Mouse (Mus musculus) kidney, embryonic 16.5 days (tissue): ENCODE data around the gene Pofut2. TPM values are rescaled to one million over a fixed set of nuclear protein-coding genes. Genes with fewer than 3 reads are reported as not detected.

Experiments used
- ATAC-seq: fragments of 200-750 bp; cut with Nextera tagmentation; 2 replicates; pipeline ENCODE4 v1.8.0; 2017; ENCODE audit warnings: moderate TSS enrichment; ENCODE audit not compliant: low FRiP score, low TSS enrichment
- H3K27ac ChIP-seq: fragments of 300-500 bp; sonication (generic); 2 replicates; pipeline ENCODE4 v1.5.1; 2014; ENCODE audit warnings: low read length
- H3K27me3 ChIP-seq: fragments of 300-500 bp; sonication (generic); 2 replicates; pipeline ENCODE4 v1.6.1; 2014; ENCODE audit warnings: low read length, control low read depth, mixed read lengths; ENCODE audit not compliant: insufficient read depth
- H3K36me3 ChIP-seq: fragments of 300-500 bp; sonication (generic); 2 replicates; pipeline ENCODE4 v1.6.1; 2014; ENCODE audit warnings: low read length, control low read depth, mixed read lengths; ENCODE audit not compliant: insufficient read depth
- H3K4me1 ChIP-seq: fragments of 300-500 bp; sonication (generic); 2 replicates; pipeline ENCODE4 v1.6.1; 2014; ENCODE audit warnings: low read length, control low read depth, mixed read lengths; ENCODE audit not compliant: insufficient read depth
- H3K4me2 ChIP-seq: fragments of 300-500 bp; sonication (generic); replicated peaks from 2 replicates; pipeline ENCODE4 v1.6.1; 2014; ENCODE audit warnings: low read depth, low read length
- H3K4me3 ChIP-seq: fragments of 300-500 bp; sonication (generic); 2 replicates; pipeline ENCODE4 v1.5.1; 2014; ENCODE audit warnings: mild to moderate bottlenecking, low read length
- H3K9ac ChIP-seq: fragments of 300-500 bp; sonication (generic); replicated peaks from 2 replicates; pipeline ENCODE4 v1.6.1; 2014; ENCODE audit warnings: low read length
- H3K9me3 ChIP-seq: fragments of 300-500 bp; sonication (generic); 2 replicates; pipeline ENCODE4 v1.6.1; 2016; ENCODE audit warnings: low read length, control low read depth
- WGBS: fragments of 180-500 bp; shearing (Covaris S2); extraction: QIAGEN DNeasy Blood & Tissue Kit; methylation state at CpG from one replicate; pipeline ENCODE4 v1.1.7; 2014; 5-methylcytosine and 5-hydroxymethylcytosine counted together
- polyA plus RNA-seq: library from polyadenylated mRNA; unstranded; fragments of >200 nt; fragmentation: Nextera tagmentation; extraction: Ambion mirVana; gene quantifications from 2 replicates; pipeline ENCODE4 v1.2.1, GENCODE M21; 2015

The Pofut2 gene
- polyA plus RNA-seq, 1 experiment from 2014 or later: 149 TPM

- Histone ChIP-seq H3K9me3 (no peaks in the 10 kb centered on the region), H3K36me3 (no peaks in the 10 kb centered on the region), H3K4me1 (peaks cover 16% of the 10 kb centered on the region), H3K27ac (no peak overlapping the region), H3K9ac (no peak overlapping the region), H3K4me2 (no peak overlapping the region), H3K4me3 (no peak overlapping the region), H3K27me3 (no peaks in the 10 kb centered on the region)
- ATAC-seq: no peak
- 76% methylated on average over 6 of the region's 6 CpGs for WGBS
Measured at GRCm38 (mm10) chr10:77227368-77227723, 31.7 kb upstream of the Pofut2 start.

- Histone ChIP-seq H3K9ac (no peak overlapping the region), H3K9me3 (no peaks in the 10 kb centered on the region), H3K27ac (no peak overlapping the region), H3K27me3 (no peaks in the 10 kb centered on the region), H3K36me3 (no peaks in the 10 kb centered on the region), H3K4me2 (no peak overlapping the region), H3K4me1 (peaks cover 20% of the 10 kb centered on the region), H3K4me3 (no peak overlapping the region)
- WGBS: 78% methylated on average over 13 of the region's 13 CpGs
- ATAC-seq: no peak; the same call in 1 of the 2 replicates
Measured at GRCm38 (mm10) chr10:77229609-77230595, 29.1 kb upstream of the Pofut2 start.

- no peak overlapping the region for H3K4me3 ChIP-seq
- no peaks in the 10 kb centered on the region for H3K9me3 ChIP-seq
- peaks cover 21% of the 10 kb centered on the region for H3K4me1 ChIP-seq
- H3K27ac ChIP-seq: no peak overlapping the region
- no peak for ATAC-seq
- 59% methylated on average over 16 of the region's 16 CpGs for WGBS
- no peak overlapping the region for H3K4me2 ChIP-seq
- no peaks in the 10 kb centered on the region for H3K36me3 ChIP-seq
- no peak overlapping the region for H3K9ac ChIP-seq
- H3K27me3 ChIP-seq: no peaks in the 10 kb centered on the region
Measured at GRCm38 (mm10) chr10:77231861-77232755, 26.9 kb upstream of the Pofut2 start.

GRCm38 (mm10) chr10:77233230-77233629 lies 25.8 kb upstream of the Pofut2 start:
- Histone ChIP-seq H3K27ac (no peak overlapping the region), H3K9me3 (no peaks in the 10 kb centered on the region), H3K4me1 (peaks cover 28% of the 10 kb centered on the region), H3K27me3 (no peaks in the 10 kb centered on the region), H3K9ac (no peak overlapping the region), H3K4me3 (no peak overlapping the region), H3K36me3 (no peaks in the 10 kb centered on the region), H3K4me2 (no peak overlapping the region)
- ATAC-seq: no peak
- WGBS: 93% methylated on average over 1 of the region's 1 CpGs

- Histone ChIP-seq H3K27ac (no peak overlapping the region), H3K9me3 (no peaks in the 10 kb centered on the region), H3K9ac (no peak overlapping the region), H3K4me3 (no peak overlapping the region), H3K4me1 (peaks cover 24% of the 10 kb centered on the region), H3K4me2 (no peak overlapping the region), H3K36me3 (no peaks in the 10 kb centered on the region), H3K27me3 (no peaks in the 10 kb centered on the region)
- 62% methylated on average over 12 of the region's 12 CpGs for WGBS
- ATAC-seq: no peak
Measured at GRCm38 (mm10) chr10:77234991-77235616, 23.9 kb upstream of the Pofut2 start.

DNA sequence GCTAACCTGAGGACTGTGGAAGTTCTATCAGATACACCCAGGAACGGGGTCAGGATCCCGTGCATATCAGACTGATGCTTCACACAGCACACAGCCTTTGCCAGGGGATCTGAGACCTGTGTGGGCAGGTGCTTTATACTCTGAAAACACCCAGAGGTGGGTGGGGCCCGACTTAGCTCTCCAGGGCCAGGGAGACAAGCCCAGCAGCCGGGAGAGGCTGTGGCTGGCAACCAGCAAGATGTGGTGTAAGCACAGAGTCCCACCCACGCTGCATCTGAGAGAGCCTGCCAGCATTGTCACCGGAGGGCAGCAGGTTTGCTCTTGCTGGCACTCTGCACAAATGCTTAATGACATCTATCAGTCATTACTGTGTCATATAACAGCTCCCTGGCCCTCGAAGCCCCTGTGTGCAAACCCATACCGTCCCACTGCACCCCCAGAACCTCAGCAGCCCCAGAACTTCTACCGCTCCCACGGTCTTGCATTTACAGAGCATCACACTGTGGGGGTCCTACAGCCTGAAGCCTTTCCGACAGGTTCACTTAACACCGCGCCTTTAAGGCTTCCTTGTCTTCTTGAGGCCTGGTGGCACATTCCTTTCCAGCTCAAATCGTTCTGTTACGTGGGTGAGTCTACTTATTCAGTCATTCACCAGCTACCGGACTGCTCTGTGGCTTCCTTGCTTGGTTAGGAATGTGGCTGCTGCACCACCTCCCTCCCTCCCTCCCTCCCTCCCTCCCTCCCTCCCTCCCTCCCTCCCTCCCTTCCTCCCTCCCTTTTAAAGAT lies 21.0 kb upstream of the Pofut2 start:
- 71% methylated on average over 16 of the region's 16 CpGs for WGBS
- H3K9me3 ChIP-seq: no peaks in the 10 kb centered on the region; the same call in 1 of the 2 replicates
- peaks cover 21% of the 10 kb centered on the region for H3K4me1 ChIP-seq
- no peak overlapping the region for H3K4me2 ChIP-seq
- H3K27ac ChIP-seq: no peak overlapping the region
- no peaks in the 10 kb centered on the region for H3K27me3 ChIP-seq
- H3K4me3 ChIP-seq: no peak overlapping the region
- ATAC-seq: 0 out of 2 replicates have a peak, but pooled peaks have one; percentile 17
- H3K9ac ChIP-seq: no peak overlapping the region
- H3K36me3 ChIP-seq: no peaks in the 10 kb centered on the region

- whole genome bisulfite sequencing: 22% methylated on average over 8 of the region's 8 CpGs
- Histone ChIP-seq H3K9me3 (no peaks in the 10 kb centered on the region; the same call in 1 of the 2 replicates), H3K4me3 (no peak overlapping the region), H3K9ac (no peak overlapping the region), H3K27ac (peak overlapping the region; percentile 27), H3K36me3 (no peaks in the 10 kb centered on the region), H3K4me2 (no peak overlapping the region), H3K4me1 (peaks cover 18% of the 10 kb centered on the region), H3K27me3 (no peaks in the 10 kb centered on the region)
- ATAC-seq: peak; percentile 81
Measured at GRCm38 (mm10) chr10:77240764-77241163, 18.3 kb upstream of the Pofut2 start.

GRCm38 (mm10) chr10:77242396-77242795 lies 16.6 kb upstream of the Pofut2 start:
- H3K36me3 ChIP-seq: no peaks in the 10 kb centered on the region
- H3K27ac ChIP-seq: no peak overlapping the region
- H3K9me3 ChIP-seq: no peaks in the 10 kb centered on the region; the same call in 1 of the 2 replicates
- no peak overlapping the region for H3K4me3 ChIP-seq
- H3K4me2 ChIP-seq: no peak overlapping the region
- 78% methylated on average over 3 of the region's 3 CpGs for WGBS
- peaks cover 18% of the 10 kb centered on the region for H3K4me1 ChIP-seq
- no peaks in the 10 kb centered on the region for H3K27me3 ChIP-seq
- no peak overlapping the region for H3K9ac ChIP-seq
- no peak for ATAC-seq

GRCm38 (mm10) chr10:77242871-77243270 lies 16.1 kb upstream of the Pofut2 start:
- Histone ChIP-seq H3K4me1 (peaks cover 18% of the 10 kb centered on the region), H3K36me3 (no peaks in the 10 kb centered on the region), H3K27me3 (no peaks in the 10 kb centered on the region), H3K9ac (no peak overlapping the region), H3K4me2 (no peak overlapping the region), H3K27ac (no peak overlapping the region), H3K9me3 (no peaks in the 10 kb centered on the region; the same call in 1 of the 2 replicates), H3K4me3 (no peak overlapping the region)
- no peak for ATAC-seq
- 81% methylated on average over 14 of the region's 14 CpGs for WGBS
